Mouse (Mus musculus) erythroblast, embryonic 14.5 days (primary cell): ENCODE data around the gene Itsn1. TPM values are rescaled to one million over a fixed set of nuclear protein-coding genes. Genes with fewer than 3 reads are reported as not detected.

Experiments used
- H3K27me3 ChIP-seq: 2 replicates; pipeline ENCODE4 v1.6.1; 2012; ENCODE audit warnings: inconsistent platforms; ENCODE audit not compliant: control insufficient read depth
- H3K36me3 ChIP-seq: 2 replicates; pipeline ENCODE4 v1.6.1; 2012; ENCODE audit warnings: mild to moderate bottlenecking, inconsistent platforms; ENCODE audit not compliant: control insufficient read depth
- H3K4me1 ChIP-seq: 2 replicates; pipeline ENCODE4 v1.6.1; 2012; ENCODE audit warnings: inconsistent platforms; ENCODE audit not compliant: control insufficient read depth
- H3K4me3 ChIP-seq: replicated peaks from 2 replicates; pipeline ENCODE3; 2012; ENCODE audit warnings: moderate library complexity, mild to moderate bottlenecking, inconsistent platforms
- H3K9me3 ChIP-seq: 2 replicates; pipeline ENCODE4 v1.6.1; 2012; ENCODE audit warnings: low read length, inconsistent platforms, mixed read lengths; ENCODE audit not compliant: control insufficient read depth
- GATA1 ChIP-seq: IDR thresholded peaks from 2 replicates; pipeline ENCODE4 v1.6.1; 2012; ENCODE audit warnings: low read length, inconsistent platforms, mixed read lengths
- TAL1 ChIP-seq: IDR thresholded peaks from 3 replicates; pipeline ENCODE4 v1.6.1; 2012; ENCODE audit warnings: low read length, inconsistent platforms, mixed read lengths
- polyA plus RNA-seq: library from polyadenylated mRNA; stranded (reverse); fragments of >175 nt; gene quantifications from 2 replicates; pipeline ENCODE4 v1.2.3, GENCODE M21; 2012

Gene Itsn1
- polyA plus RNA-seq, 1 experiment: 31.5 TPM

GRCm38 (mm10) chr16:91761761-91762160 is 32.7 kb downstream of the Itsn1 start:
- TF ChIP-seq GATA1: no peak
- no peak for TF ChIP-seq TAL1
- Histone ChIP-seq H3K4me3 (no peak overlapping the region), H3K9me3 (no peaks in the 10 kb centered on the region), H3K4me1 (peaks cover 2% of the 10 kb centered on the region; the same call in 1 of the 2 replicates), H3K36me3 (no peaks in the 10 kb centered on the region), H3K27me3 (peaks cover 10% of the 10 kb centered on the region; the same call in 1 of the 2 replicates)

- no peaks in the 10 kb centered on the region for H3K9me3 ChIP-seq
- no peaks in the 10 kb centered on the region for H3K36me3 ChIP-seq
- peaks cover 2% of the 10 kb centered on the region; the same call in 1 of the 2 replicates for H3K4me1 ChIP-seq
- peaks cover 10% of the 10 kb centered on the region; the same call in 1 of the 2 replicates for H3K27me3 ChIP-seq
- H3K4me3 ChIP-seq: no peak overlapping the region
- TF ChIP-seq TAL1 (no peak), GATA1 (no peak)
These were observed 33.4 kb downstream of the Itsn1 start for GRCm38 (mm10) chr16:91762476-91762875.

- H3K4me3 ChIP-seq: no peak overlapping the region
- H3K9me3 ChIP-seq: no peaks in the 10 kb centered on the region
- no peaks in the 10 kb centered on the region for H3K36me3 ChIP-seq
- peaks cover 13% of the 10 kb centered on the region; the same call in 1 of the 2 replicates for H3K27me3 ChIP-seq
- TF ChIP-seq TAL1: no peak
- TF ChIP-seq GATA1: no peak
- H3K4me1 ChIP-seq: peaks cover 2% of the 10 kb centered on the region; the same call in 1 of the 2 replicates
These were observed 34.9 kb downstream of the Itsn1 start for GRCm38 (mm10) chr16:91763975-91764374.

- H3K27me3 ChIP-seq: peaks cover 13% of the 10 kb centered on the region; the same call in 1 of the 2 replicates
- TF ChIP-seq TAL1: no peak
- no peak for TF ChIP-seq GATA1
These were observed 35.3 kb downstream of the Itsn1 start for GRCm38 (mm10) chr16:91764414-91764813.

GRCm38 (mm10) chr16:91765121-91765815 is 36.2 kb downstream of the Itsn1 start:
- Histone ChIP-seq H3K27me3 (peaks cover 13% of the 10 kb centered on the region; the same call in 1 of the 2 replicates), H3K36me3 (no peaks in the 10 kb centered on the region), H3K4me3 (no peak overlapping the region), H3K4me1 (peaks cover 2% of the 10 kb centered on the region; the same call in 1 of the 2 replicates), H3K9me3 (no peaks in the 10 kb centered on the region)
- TF ChIP-seq GATA1: no peak
- TF ChIP-seq TAL1: no peak

More at GRCm38 (mm10) chr16:91764414-91764813, 35.3 kb downstream of the Itsn1 start:
- H3K36me3 ChIP-seq: no peaks in the 10 kb centered on the region
- H3K4me1 ChIP-seq: peaks cover 2% of the 10 kb centered on the region; the same call in 1 of the 2 replicates
- no peaks in the 10 kb centered on the region for H3K9me3 ChIP-seq
- no peak overlapping the region for H3K4me3 ChIP-seq

GRCm38 (mm10) chr16:91765816-91766210 is 36.7 kb downstream of the Itsn1 start:
- Histone ChIP-seq H3K4me1 (peaks cover 4% of the 10 kb centered on the region; the same call in 1 of the 2 replicates), H3K27me3 (peaks cover 13% of the 10 kb centered on the region; the same call in 1 of the 2 replicates), H3K36me3 (no peaks in the 10 kb centered on the region), H3K9me3 (no peaks in the 10 kb centered on the region), H3K4me3 (no peak overlapping the region)
- TF ChIP-seq TAL1: no peak
- TF ChIP-seq GATA1: no peak

- TF ChIP-seq GATA1 (no peak), TAL1 (no peak)
- Histone ChIP-seq H3K4me3 (no peak overlapping the region), H3K36me3 (no peaks in the 10 kb centered on the region), H3K4me1 (peaks cover 5% of the 10 kb centered on the region; the same call in 1 of the 2 replicates), H3K27me3 (peaks cover 10% of the 10 kb centered on the region; the same call in 1 of the 2 replicates), H3K9me3 (no peaks in the 10 kb centered on the region)
These were observed 38.2 kb downstream of the Itsn1 start for GRCm38 (mm10) chr16:91767165-91767701.

GRCm38 (mm10) chr16:91768586-91768985 is 39.5 kb downstream of the Itsn1 start:
- no peak overlapping the region for H3K4me3 ChIP-seq
- H3K27me3 ChIP-seq: peaks cover 10% of the 10 kb centered on the region; the same call in 1 of the 2 replicates
- no peaks in the 10 kb centered on the region for H3K36me3 ChIP-seq
- H3K9me3 ChIP-seq: no peaks in the 10 kb centered on the region
- H3K4me1 ChIP-seq: peaks cover 8% of the 10 kb centered on the region
- TF ChIP-seq TAL1: no peak
- TF ChIP-seq GATA1: no peak

GRCm38 (mm10) chr16:91769911-91770310 is 40.8 kb downstream of the Itsn1 start:
- no peaks in the 10 kb centered on the region for H3K36me3 ChIP-seq
- 0 out of 2 replicates have a peak, but pooled peaks cover 2% of the 10 kb centered on the region for H3K27me3 ChIP-seq
- H3K4me3 ChIP-seq: no peak overlapping the region
- H3K9me3 ChIP-seq: no peaks in the 10 kb centered on the region
- TF ChIP-seq GATA1 (no peak), TAL1 (no peak)
- peaks cover 6% of the 10 kb centered on the region for H3K4me1 ChIP-seq
